Mouse (Mus musculus): ENCODE measurements at regions not wholly inside any gene's neighbourhood (a gene's known extent, or its start where the extent isn't known, plus 50 kb on each side); places are given as distances from the start of the nearest gene placed in this dataset.

GRCm38 (mm10) chr8:54451323-54452021 lies 77.9 kb upstream of the Asb5 start:
- no peak for DNase-seq (ENCODE audit: low read depth, low spot score)

GRCm38 (mm10) chr8:54464977-54465376 lies 64.4 kb upstream of the Asb5 start:
- DNase-seq (ENCODE audit: low read depth, low spot score), result no peak

GRCm38 (mm10) chr8:54465458-54466102 lies 63.8 kb upstream of the Asb5 start:
- DNase-seq (ENCODE audit: low read depth, low spot score), result no peak

Measured in telencephalon, adult 2 months (tissue).